Mouse (Mus musculus) MN1 (cell line): ENCODE results near the gene Srgap3.
A peak's percentile ranks its signal among the peaks of the same experiment; 100 is the strongest.

Experiments used
- DNase-seq: peaks from one replicate; pipeline ENCODE4 v3.0.0-alpha.2; 2016; ENCODE audit warnings: low spot score

Gene Srgap3

DNA sequence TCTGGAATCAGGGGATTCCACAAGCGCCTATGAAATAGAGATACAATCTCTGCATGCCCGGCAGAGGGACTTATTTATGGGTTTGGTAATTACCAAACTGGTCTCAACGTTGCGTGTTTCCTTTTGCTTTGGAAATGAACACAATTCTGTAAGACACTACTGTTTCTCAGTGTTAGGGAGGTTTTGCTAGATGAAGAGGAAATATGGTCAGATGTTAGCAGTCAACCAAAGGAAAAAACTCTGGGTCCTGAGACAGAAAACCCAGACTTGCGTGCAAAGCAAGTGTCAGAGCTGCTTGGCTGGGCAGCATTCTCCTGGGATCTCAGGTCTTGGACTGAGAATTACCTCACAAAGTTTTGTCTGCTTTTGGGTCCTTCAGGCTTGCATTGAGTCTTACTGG, 34.5 kb downstream of the Srgap3 start:
- no peak for DNase-seq

DNA sequence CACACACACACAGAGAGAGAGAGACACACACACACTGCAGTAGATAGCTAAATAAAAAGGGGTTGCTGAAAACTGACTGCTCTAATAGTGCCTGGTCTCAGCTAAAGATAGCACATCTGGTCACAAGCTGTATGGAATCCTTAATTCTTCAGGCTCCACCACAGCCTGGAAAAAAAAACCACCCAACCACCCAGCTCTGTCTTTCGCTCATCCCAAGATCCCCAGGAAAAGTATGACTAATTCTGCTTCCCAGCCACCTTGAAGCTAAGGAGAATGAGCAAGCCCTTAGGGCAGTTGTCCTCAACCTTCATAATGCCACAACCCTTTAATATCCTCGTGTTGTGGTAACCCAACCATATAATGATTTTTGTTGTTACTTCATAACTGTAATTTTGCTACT, 37.4 kb downstream of the Srgap3 start:
- DNase-seq, result no peak

- DNase-seq, result no peak
Measured at GRCm38 (mm10) chr6:112907887-112908584, 39.0 kb downstream of the Srgap3 start.

- no peak for DNase-seq
Measured at GRCm38 (mm10) chr6:112903796-112904195, 43.3 kb downstream of the Srgap3 start.

- peak; percentile 23 for DNase-seq
Measured at GRCm38 (mm10) chr6:112903226-112903625, 43.8 kb downstream of the Srgap3 start.

GRCm38 (mm10) chr6:112902791-112903190, 44.3 kb downstream of the Srgap3 start:
- no peak for DNase-seq

- DNase-seq, result no peak
Measured at GRCm38 (mm10) chr6:112900306-112900705, 46.8 kb downstream of the Srgap3 start.

DNA sequence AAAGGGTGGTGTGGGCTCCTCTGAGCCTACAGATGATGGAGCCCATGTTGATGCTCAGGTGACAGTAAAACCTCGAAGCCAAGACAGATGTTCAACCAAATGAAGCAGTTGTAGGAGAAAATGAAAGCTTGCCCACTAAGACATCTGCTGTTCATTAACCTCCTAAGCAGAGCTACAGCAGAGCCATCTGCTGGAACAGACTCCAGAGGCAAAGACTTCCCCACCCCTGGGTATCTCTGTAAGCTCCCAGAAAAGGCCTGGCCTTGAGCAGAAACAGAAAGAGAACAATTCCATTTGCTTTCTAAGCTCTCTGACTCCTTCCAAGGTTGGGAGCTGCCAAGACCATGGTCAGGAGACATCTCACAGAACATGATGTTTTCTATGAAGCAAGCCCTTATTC, 47.4 kb downstream of the Srgap3 start:
- peak; percentile 79 for DNase-seq

DNA sequence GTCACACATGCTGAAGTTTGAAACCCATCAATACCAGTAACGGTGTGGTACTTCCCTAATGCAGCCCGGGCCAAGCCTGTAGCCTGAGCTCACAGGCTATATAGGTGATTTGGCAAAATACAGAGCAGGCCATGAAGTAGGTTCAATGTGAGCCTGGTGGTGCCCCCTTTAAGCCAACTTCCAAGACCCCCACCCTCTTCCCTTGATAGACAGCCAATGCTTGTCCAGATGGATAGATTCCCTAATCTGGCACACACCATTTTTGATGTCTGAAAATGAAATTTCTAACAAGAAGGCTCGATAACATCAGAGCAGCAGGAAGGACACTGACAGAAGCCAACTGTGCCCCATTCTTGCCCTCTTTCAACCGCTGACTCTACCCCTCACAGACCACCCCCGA, 47.8 kb downstream of the Srgap3 start:
- DNase-seq, result no peak

DNA sequence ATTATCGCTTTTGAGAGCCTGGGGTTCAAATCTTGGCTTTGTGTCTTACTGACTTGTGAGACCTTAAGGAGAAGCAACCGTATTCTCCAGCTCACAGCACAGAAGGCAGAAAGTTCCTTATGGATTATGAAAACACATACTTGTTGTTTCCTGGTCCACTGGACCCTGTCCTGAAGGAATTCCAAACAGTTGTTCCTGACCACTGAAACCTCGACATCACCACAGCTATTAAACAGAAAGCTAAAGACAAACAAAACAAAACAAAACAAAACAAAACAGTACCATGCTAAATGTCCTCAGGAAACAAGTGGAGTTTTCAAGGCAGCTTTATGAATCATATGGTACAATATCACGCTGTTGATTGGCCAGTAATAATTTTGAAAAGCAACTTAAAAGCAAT, 48.6 kb downstream of the Srgap3 start:
- no peak for DNase-seq

GRCm38 (mm10) chr6:112896372-112896771, 50.7 kb downstream of the Srgap3 start:
- peak; percentile 65 for DNase-seq

- DNase-seq, result peak; percentile 55
Measured at GRCm38 (mm10) chr6:112890331-112890751, 56.7 kb downstream of the Srgap3 start.

DNA sequence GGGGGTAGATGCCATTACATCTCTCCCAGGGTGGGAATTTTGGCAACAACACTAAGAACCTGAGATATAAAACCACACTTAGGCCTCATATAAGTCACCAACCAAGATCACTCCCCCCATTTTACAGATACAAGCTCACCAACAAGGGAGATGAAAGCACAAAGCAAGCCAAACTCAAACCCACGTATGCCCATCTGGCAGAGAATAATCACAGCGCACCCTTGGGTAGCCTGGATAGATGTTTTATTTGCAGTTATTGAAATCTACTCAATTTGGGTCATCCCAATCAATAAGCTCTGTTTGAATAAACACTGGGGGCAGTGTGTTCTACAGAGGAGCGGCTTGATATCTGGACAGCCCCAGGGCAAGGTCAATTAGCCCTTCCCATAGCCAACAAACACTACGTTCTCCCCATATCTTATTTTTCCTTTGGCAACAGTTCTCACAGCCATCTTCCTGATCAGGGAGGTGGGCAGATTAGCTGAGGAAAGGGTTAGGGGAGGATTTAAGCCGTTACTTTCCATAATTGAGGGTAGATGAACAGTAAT, 63.4 kb downstream of the Srgap3 start:
- no peak for DNase-seq

GRCm38 (mm10) chr6:112880048-112880534, 67.0 kb downstream of the Srgap3 start:
- DNase-seq, result no peak

DNA sequence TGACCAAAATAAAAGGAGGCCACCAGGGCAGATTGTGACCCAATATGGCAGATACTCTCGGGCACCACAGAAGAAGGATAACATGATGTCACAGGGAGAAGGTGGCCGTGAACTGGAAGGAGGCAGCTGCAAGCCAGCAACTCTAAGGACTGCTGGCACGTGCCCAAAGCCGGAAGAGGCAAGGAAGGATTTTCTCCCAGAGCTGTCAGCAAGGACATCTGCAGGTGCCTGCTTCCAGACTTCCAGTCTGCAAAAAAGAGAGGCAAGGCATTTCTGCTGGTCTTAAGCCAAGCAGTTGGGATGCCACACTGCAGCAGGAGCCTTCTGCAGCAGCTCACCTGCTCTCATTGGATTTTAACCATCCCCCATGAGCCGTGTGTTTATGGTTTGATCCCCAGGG, 67.9 kb downstream of the Srgap3 start:
- peak; percentile 85 for DNase-seq

DNA sequence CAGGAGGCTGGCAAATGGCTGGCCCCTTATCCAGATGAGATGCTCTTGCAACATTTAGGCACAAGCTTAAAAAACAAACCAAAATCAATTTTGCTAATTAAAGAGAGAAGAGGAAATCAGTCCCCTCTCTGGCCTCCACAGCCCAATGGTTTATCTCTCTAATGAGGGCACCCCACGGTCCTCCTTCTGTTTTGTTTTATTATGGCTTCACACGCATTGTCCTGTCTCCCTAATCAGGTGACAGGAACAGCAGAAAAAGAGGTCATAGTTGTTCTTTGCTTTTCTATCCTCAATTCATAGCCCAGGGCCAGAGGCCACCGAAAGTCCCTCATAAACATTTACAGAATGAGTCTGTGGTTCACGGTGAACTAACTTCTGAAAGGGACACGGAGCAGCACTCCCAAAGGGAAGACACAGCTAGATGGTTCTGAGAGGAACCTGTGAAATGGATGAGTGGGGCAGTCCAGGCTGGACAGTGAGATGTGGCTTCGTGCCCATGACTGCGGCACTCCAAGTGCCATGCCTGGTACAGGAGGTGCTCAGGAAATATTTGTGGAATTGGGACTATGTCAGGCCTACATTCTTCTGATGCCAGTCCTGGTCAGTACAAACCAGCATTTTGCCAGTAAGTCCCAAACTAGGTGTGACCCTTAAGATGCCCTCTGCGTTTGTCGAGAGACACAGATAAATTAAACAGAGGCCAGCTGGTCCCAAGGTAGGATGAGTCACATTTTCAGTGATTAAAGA, 73.8 kb downstream of the Srgap3 start:
- DNase-seq, result peak; percentile 66

GRCm38 (mm10) chr6:112871241-112871780, 75.8 kb downstream of the Srgap3 start:
- DNase-seq, result no peak

- DNase-seq, result no peak
Measured at GRCm38 (mm10) chr6:112868197-112868957, 78.7 kb downstream of the Srgap3 start.

DNA sequence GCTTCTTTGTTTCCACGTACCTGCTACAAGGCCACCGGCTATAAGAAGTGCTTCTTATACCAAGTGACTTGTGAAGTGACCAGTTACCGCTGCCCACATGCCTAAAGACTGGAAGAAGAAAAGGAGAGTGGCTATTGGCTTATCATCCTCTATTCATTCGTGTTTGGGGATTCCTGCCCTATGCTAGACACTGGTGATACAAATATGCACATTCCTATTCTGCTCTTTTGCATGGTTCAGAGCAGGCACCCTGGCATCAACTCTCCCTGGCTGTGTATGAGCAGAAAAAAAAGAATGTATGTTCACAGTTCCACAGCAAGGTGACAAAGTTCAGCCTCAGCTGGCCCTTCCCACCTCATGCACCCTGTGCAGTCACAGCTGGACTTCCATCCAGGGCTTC, 81.0 kb downstream of the Srgap3 start:
- DNase-seq, result no peak

GRCm38 (mm10) chr6:112865021-112865531, 82.0 kb downstream of the Srgap3 start:
- peak; percentile 28 for DNase-seq

DNA sequence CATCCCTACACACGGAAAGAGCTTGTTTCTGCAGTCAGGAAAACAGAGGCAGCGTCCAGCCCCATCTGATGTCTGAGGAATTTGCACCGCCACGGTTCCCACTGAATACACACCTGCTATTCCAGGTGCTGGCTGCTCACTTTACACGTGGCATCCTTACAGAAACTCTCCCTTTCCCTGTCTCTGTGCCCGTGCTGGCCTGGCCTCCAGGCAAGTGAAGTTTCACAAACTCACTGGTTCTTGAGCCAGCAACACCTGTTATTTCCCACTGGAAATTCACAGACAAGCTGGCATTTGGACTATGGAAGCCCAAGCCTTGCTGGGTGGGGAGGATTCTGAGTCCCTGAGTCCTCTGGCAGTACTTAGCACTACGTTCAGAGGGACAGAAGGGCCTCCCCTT, 84.6 kb downstream of the Srgap3 start:
- no peak for DNase-seq
